Mouse (Mus musculus): ENCODE measurements around the gene Cfap74.

- TF ChIP-seq TCF12 (IDR thresholded peaks at IDR 0.05; ENCODE audit: low read depth, low read length) (no peak), POLR2AphosphoS2 (IDR thresholded peaks at IDR 0.05; ENCODE audit: low read length) (no peak), POLR2A (IDR thresholded peaks at IDR 0.05; ENCODE audit: control insufficient read depth in 1 of 2, insufficient read depth in 1 of 2, low read depth in 1 of 2, low read length in 2 of 2, poor library complexity in 1 of 2) (no peak), GATA1 (IDR thresholded peaks at IDR 0.05; ENCODE audit: low read depth, low read length) (no peak), MYC (IDR thresholded peaks at IDR 0.05; ENCODE audit: low read depth, low read length) (no peak), CTCF (IDR thresholded peaks at IDR 0.05 in 2 of 3, conservative IDR thresholded peaks at IDR 0.05 in 1 of 3; ENCODE audit: control insufficient read depth in 1 of 3, insufficient read depth in 1 of 3, low read depth in 2 of 3, low read length in 3 of 3, poor library complexity in 1 of 3, severe bottlenecking in 1 of 3) (no peak), EP300 (IDR thresholded peaks at IDR 0.05; ENCODE audit: low read depth in 1 of 2, low read length in 2 of 2) (no peak), HCFC1 (IDR thresholded peaks at IDR 0.05; ENCODE audit: low read depth, low read length) (no peak), KAT2A (conservative IDR thresholded peaks at IDR 0.05; ENCODE audit: low read depth, low read length) (no peak), MEF2A (IDR thresholded peaks at IDR 0.05; ENCODE audit: extremely low read depth, insufficient replicate concordance, low read depth, low read length, poor library complexity, severe bottlenecking) (no peak), SMC3 (IDR thresholded peaks at IDR 0.05; ENCODE audit: low read depth, low read length) (no peak), NRF1 (IDR thresholded peaks at IDR 0.05; ENCODE audit: insufficient read depth, low read depth, low read length, poor library complexity, severe bottlenecking) (no peak), UBTF (IDR thresholded peaks at IDR 0.05; ENCODE audit: borderline replicate concordance, insufficient read depth, low read depth, low read length) (no peak), E2F4 (IDR thresholded peaks at IDR 0.05; ENCODE audit: borderline replicate concordance, low read depth, low read length) (no peak)
These were observed 15.0 kb downstream of the Cfap74 start for GRCm38 (mm10) chr4:155423988-155424387.
